Mouse (Mus musculus) midbrain, embryonic 14.5 days (tissue): ENCODE results near the gene Gadd45g. TPM values are rescaled to one million over a fixed set of nuclear protein-coding genes. Genes with fewer than 3 reads are reported as not detected.

ENCODE experiments used
- polyA plus RNA-seq: library from polyadenylated mRNA; unstranded; fragments of >200 nt; fragmentation: Nextera tagmentation; extraction: Ambion mirVana; gene quantifications from 2 replicates; pipeline ENCODE4 v1.2.1, GENCODE M21; 2014

Gene Gadd45g
- polyA plus RNA-seq, 1 experiment from 2014 or later, result 85.9 TPM

Other genes with a start within 250 kb of the Gadd45g start
- gene Cks2, start 201.4 kb upstream of the Gadd45g start, polyA plus RNA-seq, result 48.1 and 69.3 TPM in 2 replicates
- 26.3 and 32.2 TPM in 2 replicates for gene Secisbp2, start 195.0 kb upstream of the Gadd45g start, polyA plus RNA-seq
- gene Sema4d, start 52.9 kb upstream of the Gadd45g start, polyA plus RNA-seq, result 11.5 and 13.3 TPM in 2 replicates